Mouse (Mus musculus) ES-E14 (cell line): ENCODE measurements around the gene Resp18. TPM values are rescaled to one million over a fixed set of nuclear protein-coding genes. Genes with fewer than 3 reads are reported as not detected.

Source experiments
- DNase-seq: peaks from one replicate; pipeline ENCODE4 v3.0.0-alpha.2; 2013; ENCODE audit warnings: low read depth, low spot score
- H3K27ac ChIP-seq: 2 replicates; pipeline ENCODE4 v1.5.1; 2012; ENCODE audit warnings: low read depth, mild to moderate bottlenecking, low read length, moderate library complexity, mixed read lengths; ENCODE audit not compliant: poor library complexity, insufficient read depth, severe bottlenecking
- H3K36me3 ChIP-seq: 2 replicates; pipeline ENCODE4 v1.6.1; 2012; ENCODE audit warnings: mild to moderate bottlenecking, low read length, moderate library complexity, mixed read lengths; ENCODE audit not compliant: control insufficient read depth, poor library complexity, insufficient read depth, severe bottlenecking
- H3K4me1 ChIP-seq, 2 experiments: fragments of 150-350 bp in 1 of 2; sonication (generic) in 1 of 2; 2 replicates each; pipeline ENCODE4 v1.6.1; 2012; ENCODE audit warnings: low read length in 2 of 2, mild to moderate bottlenecking in 1 of 2, mixed read lengths in 1 of 2; ENCODE audit not compliant: control insufficient read depth in 2 of 2, insufficient read depth in 2 of 2, poor library complexity in 1 of 2
- H3K4me3 ChIP-seq, 2 experiments: fragments of 150-350 bp in 1 of 2; sonication (generic) in 1 of 2; 2 replicates each; pipeline ENCODE4 v1.5.1; 2012; ENCODE audit warnings: low read length in 2 of 2, low read depth in 1 of 2, mild to moderate bottlenecking in 1 of 2, mixed read lengths in 1 of 2; ENCODE audit not compliant: insufficient read depth in 1 of 2, poor library complexity in 1 of 2, severe bottlenecking in 1 of 2
- H3K9ac ChIP-seq: 2 replicates; pipeline ENCODE4 v1.6.1; 2012; ENCODE audit warnings: low read depth, mild to moderate bottlenecking, low read length, mixed read lengths; ENCODE audit not compliant: poor library complexity, insufficient read depth, severe bottlenecking
- H3K9me3 ChIP-seq: fragments of 150-350 bp; sonication (generic); 2 replicates; pipeline ENCODE4 v1.6.1; 2012; ENCODE audit warnings: low read depth, mild to moderate bottlenecking, low read length; ENCODE audit not compliant: control insufficient read depth, insufficient read depth
- CHD2 ChIP-seq: IDR thresholded peaks from 2 replicates; pipeline ENCODE4 v1.6.1; 2014; ENCODE audit warnings: mild to moderate bottlenecking, low read depth, low read length, inconsistent platforms
- HCFC1 ChIP-seq: IDR thresholded peaks from 2 replicates; pipeline ENCODE4 v1.6.1; 2012; ENCODE audit warnings: low read length, inconsistent platforms, borderline replicate concordance; ENCODE audit not compliant: insufficient read depth
- MAFK ChIP-seq: IDR thresholded peaks from 2 replicates; pipeline ENCODE4 v1.6.1; 2014; ENCODE audit warnings: mild to moderate bottlenecking, low read depth, low read length, inconsistent platforms; ENCODE audit not compliant: insufficient read depth
- ZC3H11A ChIP-seq: IDR thresholded peaks from 2 replicates; pipeline ENCODE4 v1.6.1; 2012; ENCODE audit warnings: low read depth, mild to moderate bottlenecking, inconsistent platforms, low read length, borderline replicate concordance
- ZNF384 ChIP-seq: IDR thresholded peaks from 2 replicates; pipeline ENCODE4 v1.6.1; 2012; ENCODE audit warnings: low read depth, low read length, inconsistent platforms
- in situ Hi-C, 2 experiments: fragments of 600-800 bp; cut with MboI; formaldehyde crosslinking; loops; one replicate each; pipeline ENCODE4 v1.15.1; 2025; ENCODE audit warnings: low sequenced_read_pairs in 2 of 2, inconsistent platforms in 1 of 2; ENCODE audit not compliant: unreplicated experiment in 2 of 2
- total RNA-seq: library from RNA; depleted of rRNA; stranded (reverse); fragments of 300-350 nt; gene quantifications from 2 replicates; pipeline ENCODE4 v1.2.3, GENCODE M21; 2012

Resp18 gene
- total RNA-seq, 1 experiment: not detected

GRCm38 (mm10) chr1:75315011-75315410 is 36.8 kb upstream of the Resp18 start:
- H3K36me3 ChIP-seq: peaks cover 27% of the 10 kb centered on the region
- in situ Hi-C loops: no loop called here
- no peak for DNase-seq
- peaks cover 0 to 3% of the 10 kb centered on the region in 2 experiments; a peak in 1 of 4 replicates for H3K4me1 ChIP-seq
- TF ChIP-seq ZNF384 (no peak), CHD2 (no peak), ZC3H11A (no peak), HCFC1 (no peak), MAFK (no peak)
- H3K4me3 ChIP-seq: no peak overlapping the region
- no peak overlapping the region for H3K27ac ChIP-seq
- H3K9me3 ChIP-seq: no peaks in the 10 kb centered on the region
- H3K9ac ChIP-seq: no peak overlapping the region

- Histone ChIP-seq H3K4me1 (peaks cover 0 to 3% of the 10 kb centered on the region in 2 experiments; a peak in 1 of 4 replicates), H3K9me3 (no peaks in the 10 kb centered on the region), H3K9ac (no peak overlapping the region), H3K36me3 (peaks cover 33% of the 10 kb centered on the region), H3K4me3 (no peak overlapping the region), H3K27ac (no peak overlapping the region)
- TF ChIP-seq HCFC1: no peak
- no peak for TF ChIP-seq ZC3H11A
- no peak for TF ChIP-seq ZNF384
- no peak for TF ChIP-seq MAFK
- TF ChIP-seq CHD2: no peak
- DNase-seq: no peak
- in situ Hi-C loops: no loop called here
Measured at GRCm38 (mm10) chr1:75311694-75312093, 33.5 kb upstream of the Resp18 start.

- DNase-seq: no peak
- Histone ChIP-seq H3K36me3 (peaks cover 6% of the 10 kb centered on the region; the same call in 1 of the 2 replicates), H3K9ac (no peak overlapping the region), H3K4me1 (no peaks in the 10 kb centered on the region), H3K4me3 (no peak overlapping the region), H3K27ac (no peak overlapping the region), H3K9me3 (no peaks in the 10 kb centered on the region)
- in situ Hi-C loops: no loop called here
- TF ChIP-seq ZC3H11A (no peak), ZNF384 (no peak)
Measured at GRCm38 (mm10) chr1:75304662-75305061, 26.4 kb upstream of the Resp18 start.

GRCm38 (mm10) chr1:75294294-75294693 is 16.1 kb upstream of the Resp18 start:
- no peak overlapping the region for H3K4me3 ChIP-seq
- no peaks in the 10 kb centered on the region for H3K36me3 ChIP-seq
- no peak overlapping the region for H3K27ac ChIP-seq
- H3K9me3 ChIP-seq: no peaks in the 10 kb centered on the region
- no peak overlapping the region for H3K9ac ChIP-seq
- DNase-seq: no peak
- TF ChIP-seq MAFK (no peak), ZC3H11A (no peak), HCFC1 (no peak), CHD2 (no peak), ZNF384 (no peak)
- in situ Hi-C loops: no loop called here
- peaks cover 0 to 3% of the 10 kb centered on the region in 2 experiments; a peak in 1 of 4 replicates for H3K4me1 ChIP-seq

- Histone ChIP-seq H3K9ac (no peak overlapping the region), H3K4me1 (peaks cover 0 to 3% of the 10 kb centered on the region in 2 experiments; a peak in 1 of 4 replicates), H3K27ac (no peak overlapping the region), H3K36me3 (no peaks in the 10 kb centered on the region), H3K9me3 (no peaks in the 10 kb centered on the region), H3K4me3 (no peak overlapping the region)
- no peak for TF ChIP-seq CHD2
- TF ChIP-seq MAFK: no peak
- no peak for TF ChIP-seq ZNF384
- DNase-seq: no peak
- in situ Hi-C loops: no loop called here
Measured at GRCm38 (mm10) chr1:75293331-75293701, 15.1 kb upstream of the Resp18 start.
